Mouse (Mus musculus) heart, adult 2 months (tissue): ENCODE results near the gene Exoc2. TPM values are rescaled to one million over a fixed set of nuclear protein-coding genes. Genes with fewer than 3 reads are reported as not detected.

Source experiments
- DNase-seq, 2 experiments: peaks; one replicate each; pipeline ENCODE4 v3.0.0; 2021
- H3K27ac ChIP-seq: fragments of 200-600 bp; 2 replicates; pipeline ENCODE4 v1.8.1; 2022
- H3K27me3 ChIP-seq: fragments of 200-500 bp; 2 replicates; pipeline ENCODE4 v1.6.1; 2012; ENCODE audit warnings: mild to moderate bottlenecking, low read length, inconsistent platforms, mixed read lengths; ENCODE audit not compliant: control insufficient read depth, insufficient read depth
- H3K36me3 ChIP-seq: fragments of 200-500 bp; 2 replicates; pipeline ENCODE4 v1.6.1; 2012; ENCODE audit warnings: low read length, inconsistent platforms; ENCODE audit not compliant: control insufficient read depth, insufficient read depth
- H3K4me1 ChIP-seq: fragments of 200-500 bp; 2 replicates; pipeline ENCODE4 v1.6.1; 2011; ENCODE audit warnings: low read length; ENCODE audit not compliant: control insufficient read depth, insufficient read depth
- H3K4me3 ChIP-seq: fragments of 200-600 bp; 2 replicates; pipeline ENCODE4 v1.8.1; 2022
- H3K79me2 ChIP-seq: fragments of 200-500 bp; replicated peaks from 2 replicates; pipeline ENCODE4 v1.6.1; 2012; ENCODE audit warnings: mild to moderate bottlenecking, inconsistent platforms, low read length, moderate library complexity, mixed read lengths; ENCODE audit not compliant: control insufficient read depth, insufficient read depth
- H3K9ac ChIP-seq: fragments of 200-500 bp; 2 replicates; pipeline ENCODE4 v1.6.1; 2012; ENCODE audit warnings: low read depth, mild to moderate bottlenecking, control low read depth, inconsistent platforms, low read length, mixed read lengths
- CTCF ChIP-seq: fragments of 200-600 bp; IDR thresholded peaks from 2 replicates; pipeline ENCODE4 v1.8.1; 2022; ENCODE audit warnings: antibody characterized with exemption, mild to moderate bottlenecking, moderate library complexity
- EP300 ChIP-seq: fragments of 200-500 bp; IDR thresholded peaks from 2 replicates; pipeline ENCODE4 v1.6.1; 2011; ENCODE audit warnings: low read depth, low read length, control low read depth; ENCODE audit not compliant: insufficient read depth
- POLR2A ChIP-seq: fragments of 200-500 bp; IDR thresholded peaks from 2 replicates; pipeline ENCODE4 v1.6.1; 2011; ENCODE audit warnings: mild to moderate bottlenecking, low read depth, low read length, control low read depth; ENCODE audit not compliant: insufficient read depth
- WGBS: fragments of 180-500 bp; shearing (Covaris S2); methylation state at CpG from one replicate; pipeline ENCODE4 v1.1.7; 2018; 5-methylcytosine and 5-hydroxymethylcytosine counted together
- intact Hi-C: fragments of 180-260 bp; cut with DNase I; formaldehyde crosslinking; loops from one replicate; pipeline ENCODE4 v1.15.1; 2025
- polyA plus RNA-seq: library from polyadenylated mRNA; depleted of rRNA; stranded (reverse); fragments of >200 nt; gene quantifications from 2 replicates; pipeline ENCODE4 v1.2.3, GENCODE M21; 2012
- total RNA-seq, 2 experiments: library from RNA; stranded (reverse); gene quantifications; 2 replicates each; pipeline ENCODE4 v1.2.3; 2021

Gene Exoc2
- total and polyA plus RNA-seq, 3 experiments = 6.4 to 14.7 (median 14.3) TPM

DNA sequence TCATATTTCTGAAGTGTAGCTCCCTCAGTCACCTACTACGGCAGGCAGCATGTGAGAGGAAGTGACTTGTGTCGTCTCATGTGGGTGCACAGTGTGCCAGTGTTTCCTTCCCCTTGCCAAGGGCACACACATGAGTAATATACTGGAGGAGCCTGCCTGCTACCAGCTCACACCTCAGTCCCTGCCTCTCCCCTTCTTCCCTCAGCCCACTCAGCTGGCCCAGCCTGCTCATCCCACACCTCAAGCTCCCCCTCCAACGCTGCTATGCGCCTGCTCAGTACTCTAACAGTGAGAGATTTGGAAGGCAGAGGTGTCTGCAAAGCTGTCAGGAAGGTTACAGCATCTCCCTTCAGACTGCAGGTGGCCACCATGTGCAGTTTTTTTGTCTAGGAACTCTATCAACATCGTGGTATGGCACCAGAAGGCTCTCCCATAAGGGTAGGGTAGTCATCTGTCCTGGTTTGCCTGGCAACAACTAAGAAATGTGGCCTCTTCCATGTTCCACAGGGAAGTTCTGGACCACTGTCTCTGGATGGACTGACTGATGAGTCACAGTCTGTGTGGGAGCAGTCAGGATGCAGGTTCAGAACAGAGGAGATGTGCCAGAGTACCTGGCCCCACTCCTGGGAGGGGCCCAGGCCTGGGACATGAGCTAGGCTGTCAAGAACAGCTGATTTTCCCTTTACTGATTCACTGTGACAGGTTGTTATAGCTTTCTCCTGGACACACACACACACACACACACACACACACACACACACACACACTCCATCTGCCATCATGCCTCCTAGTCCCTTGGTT, 187.5 kb downstream of the Exoc2 start:
- intact Hi-C loops = no loop called here
- no peak overlapping the region for H3K4me3 ChIP-seq

DNA sequence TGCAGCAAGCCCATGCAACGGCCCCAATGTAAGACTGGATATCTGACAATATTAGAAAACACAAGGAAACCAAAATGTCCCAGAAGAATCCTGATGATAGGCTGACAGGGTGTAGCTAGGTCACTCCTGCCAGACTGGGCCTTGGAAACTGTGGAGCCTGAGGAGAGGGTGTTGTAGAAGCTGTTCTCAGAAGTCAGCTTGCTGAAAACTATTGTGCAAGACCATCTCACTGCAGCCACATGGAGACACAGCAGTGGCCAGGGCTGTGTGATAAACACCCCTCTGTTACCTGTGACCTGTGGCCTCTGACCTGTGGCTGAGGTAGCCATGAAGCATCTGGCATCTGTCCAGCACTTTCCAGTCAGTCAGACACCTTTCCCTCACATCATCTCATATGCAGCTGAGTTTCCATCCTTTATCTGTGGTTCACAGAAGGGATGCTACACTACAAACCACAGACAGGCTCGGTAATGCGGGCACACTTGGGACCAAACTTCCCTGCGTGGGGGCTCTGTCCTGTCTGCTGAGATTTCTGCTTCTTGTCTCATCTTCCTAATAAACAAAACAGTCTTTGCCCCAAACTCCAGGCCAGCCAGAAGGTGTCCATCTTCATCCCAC, 188.4 kb downstream of the Exoc2 start:
- intact Hi-C loops = no loop called here
- Histone ChIP-seq H3K9ac (no peak overlapping the region), H3K4me1 (peaks cover 14% of the 10 kb centered on the region), H3K79me2 (no peaks in the 10 kb centered on the region), H3K4me3 (no peak overlapping the region), H3K27ac (no peak overlapping the region), H3K36me3 (no peaks in the 10 kb centered on the region), H3K27me3 (no peaks in the 10 kb centered on the region)
- TF ChIP-seq CTCF = no peak
- TF ChIP-seq EP300 = no peak
- no peak for TF ChIP-seq POLR2A
- 65% methylated on average over 4 of the region's 4 CpGs for WGBS
- peak in 1 of 2 experiments; percentile 29 for DNase-seq

More for the DNA sequence above, 187.5 kb downstream of the Exoc2 start:
- DNase-seq = peak in 1 of 2 experiments; percentile 46
- 61% methylated on average over 5 of the region's 5 CpGs for WGBS
- Histone ChIP-seq H3K27ac (no peak overlapping the region), H3K79me2 (no peaks in the 10 kb centered on the region), H3K36me3 (no peaks in the 10 kb centered on the region), H3K27me3 (no peaks in the 10 kb centered on the region), H3K9ac (no peak overlapping the region), H3K4me1 (peaks cover 14% of the 10 kb centered on the region)
- TF ChIP-seq CTCF = no peak
- TF ChIP-seq EP300 = no peak
- no peak for TF ChIP-seq POLR2A

DNA sequence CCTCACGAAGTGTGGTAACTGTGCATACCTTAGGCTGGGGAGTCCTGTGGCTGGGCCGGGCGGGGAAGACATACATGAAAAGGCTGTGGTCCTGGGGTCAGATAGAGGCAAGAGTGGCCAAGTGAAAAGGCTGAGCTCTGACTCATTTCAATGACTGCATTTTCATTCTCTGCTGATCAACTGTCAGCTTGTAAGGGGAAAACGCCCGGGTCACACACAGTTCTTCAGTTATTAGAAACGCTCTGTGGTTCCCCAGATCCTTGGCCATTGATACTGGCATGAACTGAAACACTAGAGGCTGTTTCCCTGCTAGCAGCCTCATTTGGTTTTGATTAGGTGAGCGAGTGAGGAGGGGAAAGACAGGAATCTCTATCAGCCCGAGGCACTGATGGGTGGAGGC, 191.5 kb downstream of the Exoc2 start:
- no peaks in the 10 kb centered on the region for H3K27me3 ChIP-seq
- WGBS = 54% methylated on average over 8 of the region's 8 CpGs
- H3K79me2 ChIP-seq = no peaks in the 10 kb centered on the region
- TF ChIP-seq POLR2A (no peak), CTCF (no peak)
- H3K27ac ChIP-seq = no peak overlapping the region
- intact Hi-C loops = no loop called here
- H3K4me3 ChIP-seq = no peak overlapping the region
- no peaks in the 10 kb centered on the region for H3K36me3 ChIP-seq
- DNase-seq = peak in 1 of 2 experiments; percentile 14
- H3K4me1 ChIP-seq = peaks cover 13% of the 10 kb centered on the region
- H3K9ac ChIP-seq = no peak overlapping the region

DNA sequence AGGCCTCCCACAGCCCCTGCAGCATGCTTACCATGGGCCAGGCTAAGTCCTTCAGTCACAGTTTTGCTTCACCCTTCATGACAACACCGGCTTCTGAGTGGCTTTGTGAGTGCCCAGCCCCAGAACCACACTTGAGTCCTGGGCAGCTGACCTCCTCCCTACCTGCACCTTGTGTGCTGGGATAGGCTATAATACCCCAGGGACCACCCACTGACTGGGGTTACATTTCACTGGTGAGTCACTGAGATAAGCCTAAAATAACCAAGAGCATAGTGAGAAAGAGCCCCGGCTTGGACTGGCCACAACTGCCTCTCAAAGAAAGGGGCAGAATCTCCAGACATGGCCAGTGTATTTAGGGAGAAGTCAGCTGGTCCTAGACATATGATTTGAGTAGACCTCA, 192.0 kb downstream of the Exoc2 start:
- H3K27ac ChIP-seq = no peak overlapping the region
- 30% methylated on average over 2 of the region's 2 CpGs for WGBS
- peak in 1 of 2 experiments; percentile 9 for DNase-seq

DNA sequence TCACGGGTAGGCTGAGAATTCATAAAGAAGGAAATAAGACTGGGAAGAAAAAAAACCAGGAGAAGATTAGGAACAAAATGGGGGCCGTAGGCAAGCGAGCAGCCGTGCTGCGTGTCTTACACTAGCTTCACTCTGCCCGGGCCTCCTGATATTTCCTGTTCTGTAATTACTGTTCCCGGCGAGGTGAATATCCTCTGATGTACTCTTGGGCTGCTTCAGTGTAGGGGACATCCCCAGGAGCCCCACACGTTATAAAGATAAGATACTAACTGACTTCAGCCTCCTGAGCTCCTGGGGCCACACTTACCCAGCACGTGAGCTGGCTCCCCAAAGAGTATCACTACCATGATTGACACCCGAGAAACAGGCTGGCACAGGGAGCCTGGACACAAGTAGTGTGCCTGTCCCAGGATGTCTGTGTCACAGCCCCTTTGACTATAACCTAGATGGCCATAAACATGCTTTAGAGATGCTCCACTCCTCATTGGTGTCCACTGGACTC, 196.2 kb downstream of the Exoc2 start:
- no peak for TF ChIP-seq CTCF
- TF ChIP-seq POLR2A = no peak
- no peak for TF ChIP-seq EP300
- no peaks in the 10 kb centered on the region for H3K79me2 ChIP-seq

More for the DNA sequence above, 192.0 kb downstream of the Exoc2 start:
- Histone ChIP-seq H3K4me1 (peaks cover 12% of the 10 kb centered on the region), H3K36me3 (no peaks in the 10 kb centered on the region), H3K9ac (no peak overlapping the region), H3K27me3 (no peaks in the 10 kb centered on the region), H3K4me3 (no peak overlapping the region), H3K79me2 (no peaks in the 10 kb centered on the region)
- intact Hi-C loops = no loop called here
- no peak for TF ChIP-seq CTCF
- no peak for TF ChIP-seq EP300
- TF ChIP-seq POLR2A = no peak

DNA sequence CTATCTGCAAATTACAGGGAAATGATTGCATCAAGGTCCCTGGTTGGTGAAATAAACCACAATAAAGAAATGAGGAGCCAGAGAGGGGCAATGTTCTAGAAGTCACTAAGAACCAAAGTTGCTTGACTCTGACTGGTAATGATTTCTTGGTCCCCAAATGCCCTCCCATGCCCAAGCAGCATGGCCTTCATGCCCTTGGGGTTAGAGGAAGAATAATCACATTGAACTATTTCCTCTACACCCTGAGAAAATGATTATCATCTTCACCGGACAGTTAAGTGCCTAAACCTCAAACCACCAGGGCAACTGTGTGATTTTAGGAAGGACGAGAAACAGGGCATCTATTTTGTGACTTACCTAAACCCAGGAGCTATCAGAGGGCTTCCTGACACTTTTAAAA, 197.9 kb downstream of the Exoc2 start:
- DNase-seq = no peak
- Histone ChIP-seq H3K79me2 (no peaks in the 10 kb centered on the region), H3K4me3 (no peak overlapping the region), H3K27ac (no peak overlapping the region), H3K27me3 (no peaks in the 10 kb centered on the region), H3K9ac (no peak overlapping the region), H3K36me3 (no peaks in the 10 kb centered on the region), H3K4me1 (no peaks in the 10 kb centered on the region)
- WGBS = 68% methylated on average over 2 of the region's 2 CpGs
- TF ChIP-seq EP300 (no peak), CTCF (no peak), POLR2A (no peak)
- intact Hi-C loops = no loop called here

More for the DNA sequence above, 196.2 kb downstream of the Exoc2 start:
- peak in 1 of 2 experiments; percentile 5 for DNase-seq
- intact Hi-C loops = no loop called here
- Histone ChIP-seq H3K4me3 (no peak overlapping the region), H3K27ac (no peak overlapping the region), H3K36me3 (no peaks in the 10 kb centered on the region), H3K9ac (no peak overlapping the region), H3K27me3 (no peaks in the 10 kb centered on the region), H3K4me1 (no peaks in the 10 kb centered on the region)
- 36% methylated on average over 11 of the region's 11 CpGs for WGBS
